Mouse (Mus musculus) testis, postnatal 14 days (tissue): ENCODE data around the gene Usp30.
A peak's percentile ranks its signal among the peaks of the same experiment; 100 is the strongest.

Source experiments
- DNase-seq: peaks from one replicate; pipeline ENCODE4 v3.0.0; 2021; ENCODE audit warnings: low spot score

Gene Usp30

GRCm38 (mm10) chr5:114067543-114067942 lies 2.3 kb downstream of the Usp30 start:
- no peak for DNase-seq

GRCm38 (mm10) chr5:114067982-114068381 lies 2.7 kb downstream of the Usp30 start:
- DNase-seq = no peak

GRCm38 (mm10) chr5:114070858-114071257 lies 5.6 kb downstream of the Usp30 start:
- no peak for DNase-seq

- DNase-seq = no peak
Observed at GRCm38 (mm10) chr5:114072262-114072661, 7.0 kb downstream of the Usp30 start.

GRCm38 (mm10) chr5:114077009-114077408 lies 11.7 kb downstream of the Usp30 start:
- no peak for DNase-seq

- no peak for DNase-seq
Observed at GRCm38 (mm10) chr5:114085501-114085900, 20.2 kb downstream of the Usp30 start.

GRCm38 (mm10) chr5:114087875-114088480 lies 22.7 kb downstream of the Usp30 start:
- no peak for DNase-seq

GRCm38 (mm10) chr5:114090421-114091013 lies 25.3 kb downstream of the Usp30 start:
- DNase-seq = no peak

- DNase-seq = peak; percentile 79
Observed at GRCm38 (mm10) chr5:114091057-114091807, 26.0 kb downstream of the Usp30 start, which contains the start of gene Svop. Svop (minus strand) TSS chr5:114091570.

- peak; percentile 91 for DNase-seq
Observed at GRCm38 (mm10) chr5:114099709-114100389, 34.6 kb downstream of the Usp30 start.

- peak; percentile 24 for DNase-seq
Observed at GRCm38 (mm10) chr5:114100390-114101099, 35.3 kb downstream of the Usp30 start.

GRCm38 (mm10) chr5:114101873-114102272 lies 36.6 kb downstream of the Usp30 start:
- no peak for DNase-seq

- DNase-seq = no peak
Observed at GRCm38 (mm10) chr5:114102807-114103206, 37.5 kb downstream of the Usp30 start.

- DNase-seq = no peak
Observed at GRCm38 (mm10) chr5:114106391-114106935, 41.2 kb downstream of the Usp30 start.

GRCm38 (mm10) chr5:114113334-114113733 lies 48.1 kb downstream of the Usp30 start:
- peak; percentile 63 for DNase-seq

- no peak for DNase-seq
Observed at GRCm38 (mm10) chr5:114115030-114115429, 49.8 kb downstream of the Usp30 start.

- no peak for DNase-seq
Observed at GRCm38 (mm10) chr5:114116586-114116985, 51.3 kb downstream of the Usp30 start.

- DNase-seq = no peak
Observed at GRCm38 (mm10) chr5:114119806-114120205, 54.5 kb downstream of the Usp30 start.

GRCm38 (mm10) chr5:114126008-114126407 lies 60.7 kb downstream of the Usp30 start:
- DNase-seq = no peak

GRCm38 (mm10) chr5:114126499-114127244 lies 61.4 kb downstream of the Usp30 start:
- DNase-seq = no peak
